Mouse (Mus musculus) bone marrow, adult 2 months (tissue): ENCODE measurements around the gene Gm9821.

ENCODE experiments used
- CTCF ChIP-seq: fragments of 200-500 bp; IDR thresholded peaks from 2 replicates; pipeline ENCODE4 v1.5.1; 2011; ENCODE audit warnings: low read length, control low read depth; ENCODE audit not compliant: control insufficient read depth, insufficient read depth
- POLR2A ChIP-seq: fragments of 200-500 bp; IDR thresholded peaks from 2 replicates; pipeline ENCODE4 v1.6.1; 2011; ENCODE audit warnings: low read depth, mild to moderate bottlenecking, control low read depth, low read length, borderline replicate concordance; ENCODE audit not compliant: control insufficient read depth

- no peak for TF ChIP-seq POLR2A
- TF ChIP-seq CTCF: no peak
Measured at GRCm38 (mm10) chr2:91922586-91923414, 22.7 kb upstream of the Gm9821 start.
